Mouse (Mus musculus): ENCODE results near the gene Capg.

The Capg gene

DNA sequence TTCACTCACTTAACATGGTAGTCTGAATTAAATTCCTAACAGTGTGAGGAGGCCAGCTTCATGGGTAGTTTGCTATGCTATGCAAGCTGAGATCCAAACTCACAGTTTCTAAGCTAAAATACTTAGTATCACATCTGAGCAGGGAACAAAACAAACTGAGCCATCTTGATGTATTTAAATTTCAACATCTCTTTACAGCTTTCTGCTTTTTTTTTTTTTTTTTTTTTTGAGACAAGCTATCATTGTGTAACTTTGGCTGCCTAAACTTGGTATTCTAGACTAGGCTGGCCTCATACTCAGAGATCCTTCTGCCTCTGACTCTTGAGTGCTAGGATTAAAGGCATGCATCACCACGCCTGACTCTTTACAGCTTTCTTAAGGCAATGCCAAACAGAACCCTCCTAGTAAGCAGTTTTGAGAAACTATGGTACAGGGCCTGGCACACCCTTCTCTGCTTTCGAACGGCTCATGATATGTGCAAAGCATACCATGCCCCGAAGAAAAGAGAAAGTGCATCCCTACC is 64.5 kb downstream of the Capg start:
- no peak for DNase-seq (ENCODE audit: low spot score)

DNA sequence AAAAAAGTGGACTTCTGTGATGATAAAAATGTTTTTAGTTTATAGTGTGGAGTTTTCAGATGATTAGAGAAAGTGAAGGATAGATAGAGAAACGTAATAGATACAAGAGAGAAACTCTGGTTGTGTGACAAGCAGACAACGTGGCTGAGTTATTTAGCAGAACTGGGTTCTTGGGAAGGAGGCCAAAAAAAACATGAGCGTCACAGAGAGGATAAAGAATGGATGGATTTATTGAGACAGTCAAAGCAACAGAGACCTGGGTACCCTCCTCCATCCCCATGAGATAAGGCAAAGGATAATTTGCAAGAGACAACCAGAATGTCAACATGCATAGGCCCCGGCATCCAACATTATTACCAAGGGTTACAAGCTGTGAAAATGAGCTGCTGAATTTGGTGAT is 66.1 kb downstream of the Capg start:
- DNase-seq (ENCODE audit: low spot score), result no peak
